Mouse (Mus musculus) adrenal gland, adult 18-20 months (tissue): ENCODE measurements around the gene Nr5a2. TPM values are rescaled to one million over a fixed set of nuclear protein-coding genes. Genes with fewer than 3 reads are reported as not detected.

Experiments used
- DNase-seq, 2 experiments: peaks; one replicate each; pipeline ENCODE4 v3.0.0; 2021 to 2022; ENCODE audit warnings: low spot score in 2 of 2
- total RNA-seq, 2 experiments: library from RNA; stranded (reverse); gene quantifications; 1 replicate in 1 of 2; 2 replicates in 1 of 2; pipeline ENCODE4 v1.2.3; 2021

Nr5a2 gene
- total RNA-seq, 2 experiments from 2014 or later = 1.2 to 1.3 TPM

DNA sequence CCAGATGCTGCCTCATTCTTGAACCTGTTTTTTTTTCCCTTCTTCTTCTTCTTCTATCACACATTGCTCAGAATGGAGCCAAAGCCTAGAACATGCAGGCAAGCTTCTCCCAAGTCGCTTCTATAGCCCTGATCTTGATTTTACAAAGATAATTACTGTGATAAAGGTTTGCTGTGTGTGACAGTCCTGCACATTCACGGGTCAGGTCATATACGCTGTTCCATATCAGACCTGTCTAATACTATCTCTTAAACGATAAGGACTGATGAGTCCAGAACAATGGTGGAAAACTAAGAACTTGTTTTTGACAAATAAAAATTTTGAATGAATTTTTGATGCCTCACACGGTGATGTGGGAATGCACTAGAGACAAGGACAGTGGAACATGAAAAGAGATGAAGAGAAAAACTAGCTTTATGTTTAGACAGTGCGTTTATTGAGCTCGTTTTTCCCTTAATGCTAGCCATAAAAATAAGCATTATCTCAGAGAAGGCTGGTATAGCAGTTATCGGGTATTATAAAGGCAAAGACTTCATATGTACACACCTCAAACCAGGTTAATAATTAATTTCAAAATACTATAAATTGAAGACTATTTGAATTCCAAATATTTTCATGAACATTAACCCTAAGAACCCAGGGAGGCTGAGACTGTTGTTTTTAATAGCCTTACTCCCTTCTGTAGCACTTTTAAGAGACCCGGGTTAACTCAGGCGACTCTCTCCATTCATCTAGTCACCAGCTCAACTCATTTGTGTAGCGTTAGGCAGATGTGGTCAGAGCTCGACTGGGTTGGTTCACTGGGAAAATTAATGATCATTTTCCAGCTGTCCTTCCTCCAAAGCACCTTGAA lies 49.3 kb downstream of the Nr5a2 start:
- DNase-seq = no peak

DNA sequence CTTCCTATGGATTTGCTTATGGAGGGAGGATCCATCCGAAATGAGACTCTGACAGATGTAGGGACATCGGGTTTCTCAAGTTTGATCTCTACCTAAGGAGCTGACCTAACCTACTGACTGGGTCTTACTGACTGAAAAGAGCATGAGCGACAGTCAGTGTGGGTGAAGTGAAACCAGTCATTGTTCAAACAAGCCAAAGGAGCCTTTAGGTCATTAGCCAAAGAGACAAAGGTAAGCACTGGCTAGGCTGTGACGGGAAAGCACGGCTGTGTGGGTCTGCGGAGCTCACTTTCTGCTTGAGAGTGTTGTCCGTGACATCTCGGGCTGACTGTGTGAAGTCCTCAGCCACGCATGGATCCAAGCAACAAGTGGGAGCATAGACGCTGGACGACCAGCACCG lies 50.1 kb downstream of the Nr5a2 start:
- DNase-seq = no peak

DNA sequence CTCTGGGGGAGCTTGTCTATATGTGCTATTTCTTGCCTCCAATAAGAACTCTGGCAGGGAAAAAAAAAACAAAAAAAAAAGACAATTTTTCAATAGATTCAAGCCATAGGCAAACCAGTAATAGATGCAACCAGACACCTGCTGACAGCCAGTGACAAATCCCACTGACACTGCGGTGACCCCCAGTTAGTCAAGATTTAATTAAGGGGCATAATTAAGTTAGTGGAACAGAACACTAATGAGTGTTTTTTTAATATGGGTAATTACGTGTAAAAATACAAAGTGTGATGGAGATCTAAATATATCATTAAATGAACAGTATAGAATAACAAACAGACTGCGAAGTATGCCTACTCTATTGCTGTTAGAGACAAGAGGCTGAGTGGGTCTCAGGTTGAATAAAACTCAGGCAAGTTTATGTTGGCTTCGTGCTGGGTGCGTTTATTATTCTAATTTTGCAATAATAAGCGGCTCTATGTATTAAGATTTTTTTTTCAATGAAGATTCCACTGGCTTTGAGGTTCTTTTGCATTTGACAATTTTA lies 50.7 kb downstream of the Nr5a2 start:
- DNase-seq = no peak

DNA sequence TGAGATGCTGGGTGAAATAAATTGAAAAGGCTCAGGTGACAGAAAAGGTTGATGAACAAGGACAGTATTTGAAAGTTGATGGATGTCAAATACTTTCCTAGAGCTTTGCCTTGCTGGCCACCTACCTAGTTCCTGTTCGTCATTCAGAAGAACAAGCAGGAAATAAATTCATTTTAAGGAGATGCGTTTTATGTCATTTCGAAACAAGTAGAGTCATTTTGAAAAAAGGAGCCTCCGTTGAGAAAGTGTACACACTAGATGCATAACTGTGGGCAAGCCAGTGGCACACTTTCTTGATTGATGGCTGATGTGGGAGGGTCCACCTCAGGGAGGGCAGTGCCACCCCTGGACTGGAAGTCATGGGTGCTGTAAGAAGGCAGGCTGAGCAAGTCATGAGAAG lies 62.1 kb downstream of the Nr5a2 start:
- DNase-seq = no peak

DNA sequence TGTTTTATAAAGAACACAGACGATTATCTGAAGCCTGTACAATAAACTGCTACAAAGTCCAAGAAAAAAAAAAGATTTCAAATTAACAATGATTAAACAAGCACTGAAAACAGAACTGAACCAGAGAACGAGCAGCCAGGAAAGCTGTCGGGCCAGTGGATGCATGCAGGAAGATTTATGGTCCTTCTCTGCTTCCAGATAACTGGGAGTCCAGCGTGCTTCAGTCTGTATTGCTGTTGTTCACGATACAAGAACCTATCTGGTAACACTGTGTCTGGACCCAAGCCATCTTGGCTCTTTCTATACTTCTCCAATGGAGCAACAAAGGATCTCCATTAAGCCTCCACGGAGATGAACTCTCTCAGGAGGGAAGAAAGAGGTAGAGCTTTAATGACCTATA lies 63.9 kb downstream of the Nr5a2 start:
- no peak for DNase-seq

DNA sequence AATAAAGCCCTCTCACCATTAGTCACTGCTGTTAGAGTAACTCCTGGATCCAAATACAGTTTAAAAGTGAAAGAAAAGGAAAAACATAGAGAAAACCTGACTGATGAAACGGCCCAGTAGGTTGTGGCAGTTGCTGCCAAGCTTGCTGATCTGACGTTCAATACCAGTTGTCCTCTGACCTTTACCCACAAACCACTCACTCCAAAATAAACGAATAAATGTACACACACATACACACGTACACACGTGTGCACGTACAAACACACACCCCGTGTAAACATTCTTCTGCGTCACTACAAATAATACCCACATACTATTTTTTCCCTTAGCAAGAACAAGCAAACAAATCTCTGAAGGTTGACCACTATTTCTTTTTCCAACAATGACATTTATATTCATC lies 64.4 kb downstream of the Nr5a2 start:
- DNase-seq = no peak

DNA sequence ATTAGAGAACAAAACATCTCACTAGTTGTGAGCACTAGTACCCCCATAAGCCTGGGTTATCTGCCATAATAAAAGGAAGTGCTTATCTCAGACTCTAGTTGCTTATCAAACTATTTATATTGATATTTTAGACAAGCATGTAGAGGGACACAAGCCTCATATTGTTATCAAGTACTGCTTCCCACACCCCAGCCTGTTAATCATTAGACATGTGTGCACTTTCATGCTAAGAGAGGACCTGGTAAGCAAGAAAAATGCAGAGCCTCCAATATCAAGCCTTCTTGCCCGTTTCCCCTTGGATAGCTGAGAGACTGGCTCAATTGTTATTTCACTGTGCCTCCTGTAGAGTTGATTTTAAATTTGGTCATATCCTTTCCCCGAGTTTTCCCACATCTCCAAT lies 65.5 kb downstream of the Nr5a2 start:
- no peak for DNase-seq

DNA sequence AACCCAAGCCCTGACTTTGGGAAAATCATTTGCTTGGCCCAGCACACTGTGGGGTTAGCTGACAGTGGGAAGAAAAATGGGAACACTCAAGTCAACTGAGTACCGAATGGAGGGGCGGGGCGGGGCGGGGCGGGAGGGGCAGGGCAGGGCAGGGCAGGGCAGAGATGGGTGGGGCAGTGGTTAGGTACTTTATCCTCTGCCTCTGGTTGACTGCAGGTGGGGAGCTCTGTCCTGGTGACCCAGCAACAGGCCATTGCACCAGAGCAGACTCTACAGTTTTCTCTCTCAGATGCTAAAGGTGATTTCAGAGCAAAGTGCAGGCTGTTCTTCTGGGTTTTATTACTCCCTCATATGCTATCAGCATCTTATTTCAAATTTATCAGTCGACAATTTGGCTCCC lies 67.1 kb downstream of the Nr5a2 start:
- DNase-seq = no peak

DNA sequence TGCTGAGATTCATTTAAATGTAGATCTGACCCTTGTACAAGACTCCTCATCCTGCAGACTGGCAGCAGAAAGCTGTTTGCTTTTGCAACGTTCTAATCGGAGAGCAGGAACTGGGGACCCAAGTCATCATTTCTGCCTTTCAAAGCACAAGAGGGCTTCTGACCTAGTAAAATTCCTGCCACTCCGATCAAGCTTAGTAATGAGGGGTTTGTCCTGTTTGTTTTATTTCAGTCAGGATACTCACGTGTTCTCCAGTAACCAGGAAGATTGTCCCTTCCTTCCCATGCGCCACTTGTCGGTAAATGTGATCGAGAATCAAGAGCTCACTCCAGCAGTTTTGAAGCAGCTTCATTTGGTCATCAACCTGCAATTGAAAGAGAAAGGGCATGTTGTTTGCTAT lies 69.8 kb downstream of the Nr5a2 start:
- DNase-seq = no peak

DNA sequence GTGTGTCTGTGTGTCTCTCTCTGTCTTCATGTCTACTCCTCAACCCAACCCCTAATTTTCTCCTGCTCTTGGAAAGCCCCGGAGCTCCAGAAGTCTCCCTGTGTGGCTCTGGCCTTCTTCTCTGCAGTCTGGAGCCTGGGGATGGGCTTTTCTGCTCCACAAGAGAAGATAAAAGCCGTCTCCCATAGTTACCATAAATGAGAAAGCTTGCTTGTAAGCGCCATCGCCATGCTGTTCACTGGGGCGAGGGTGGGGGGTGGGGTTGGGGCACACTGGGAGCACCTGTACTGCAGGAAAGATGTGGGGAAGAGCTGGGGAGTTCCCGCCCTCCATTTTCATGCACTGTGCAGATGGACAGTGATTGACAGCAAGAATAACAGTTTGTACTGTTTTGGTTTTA lies 71.5 kb downstream of the Nr5a2 start:
- no peak for DNase-seq

DNA sequence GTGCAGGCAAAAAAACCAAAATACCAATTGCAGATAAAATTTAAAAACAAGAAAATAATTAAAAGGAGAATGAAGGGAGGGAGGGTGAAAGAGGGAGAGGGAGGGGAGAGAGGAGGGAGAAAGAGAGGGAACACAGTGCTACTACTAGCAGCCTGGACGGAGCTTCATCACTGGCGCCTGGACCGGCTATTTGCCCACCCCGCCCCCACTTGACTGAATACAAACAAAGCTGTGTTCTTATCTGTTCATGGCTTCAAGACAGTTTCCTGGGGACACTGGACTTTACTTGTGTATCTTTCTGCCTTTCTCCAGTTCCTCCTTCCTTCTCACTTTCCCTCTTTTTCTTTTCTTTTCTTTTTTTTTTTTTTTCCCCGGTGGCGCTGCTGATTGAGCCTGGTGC lies 73.6 kb downstream of the Nr5a2 start:
- DNase-seq = no peak

DNA sequence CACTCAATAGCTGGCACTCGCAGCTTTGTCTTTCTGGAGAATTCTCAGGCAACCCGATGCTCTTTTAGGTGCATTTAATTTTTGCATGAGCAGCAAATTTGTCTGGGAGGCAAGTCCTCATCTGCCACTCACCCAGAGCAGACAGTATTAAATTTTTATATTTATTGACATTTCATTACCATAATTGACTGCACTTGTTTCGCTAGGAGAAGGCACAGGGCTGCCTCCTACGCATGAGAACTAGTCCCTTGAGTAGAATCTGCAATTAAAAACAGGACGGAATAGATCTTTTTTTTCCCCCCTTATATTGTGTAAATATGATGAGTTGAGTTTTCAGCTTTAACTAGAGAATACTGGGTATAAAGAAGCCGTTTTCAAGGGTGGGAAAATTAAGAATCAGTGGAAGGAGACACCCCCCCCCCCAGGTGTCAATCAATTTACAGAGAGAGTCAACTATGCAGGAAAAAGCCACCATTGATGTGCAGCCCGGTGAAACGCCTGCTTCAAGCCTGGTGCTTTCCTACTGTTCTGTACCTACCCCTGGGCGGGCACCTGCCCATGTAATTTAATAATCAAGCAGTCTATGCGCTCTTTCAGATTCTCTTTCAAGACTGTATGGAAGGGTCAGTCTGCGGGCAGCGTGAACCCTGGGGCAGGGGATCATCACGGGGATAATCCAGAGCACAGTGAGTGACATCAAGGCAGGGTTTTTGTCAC lies 76.6 kb downstream of the Nr5a2 start:
- no peak for DNase-seq

DNA sequence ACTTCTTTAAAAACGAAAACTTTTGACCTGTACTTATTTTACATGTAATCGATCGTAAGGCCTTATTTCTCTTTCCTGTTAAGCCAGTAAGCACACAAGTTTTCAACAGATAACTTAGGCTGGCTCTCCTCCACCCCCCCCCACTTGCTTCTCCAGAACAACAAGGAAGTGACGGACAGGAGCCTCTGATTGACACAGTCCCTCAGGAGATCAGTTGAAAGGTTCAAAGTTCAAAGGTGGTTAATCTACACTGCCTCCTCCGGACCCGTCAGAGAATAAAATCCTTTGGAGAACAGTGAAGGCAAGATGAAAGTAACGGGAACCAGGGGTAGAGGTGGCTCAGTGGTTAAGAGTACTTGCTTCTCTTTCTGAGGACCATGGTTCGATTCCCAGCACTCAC lies 80.0 kb downstream of the Nr5a2 start:
- no peak for DNase-seq

DNA sequence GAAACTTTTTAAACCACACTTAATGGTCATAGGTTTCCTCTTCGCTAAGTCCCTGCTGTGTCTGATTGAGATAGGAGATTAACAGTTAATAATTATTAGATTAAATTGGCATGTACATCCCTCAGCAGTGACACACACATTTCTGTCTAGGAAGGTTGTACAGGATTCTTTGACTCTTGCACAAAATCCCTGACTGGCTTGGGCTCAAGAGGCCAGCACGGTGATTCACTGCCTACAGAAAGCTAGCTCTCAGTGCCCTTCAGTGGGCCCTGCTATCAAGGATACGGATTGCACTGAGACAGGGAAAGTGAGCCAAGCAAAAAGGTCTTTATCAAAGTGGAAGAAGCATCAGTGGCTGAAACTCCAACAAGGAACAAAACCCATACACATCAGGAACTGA lies 85.2 kb downstream of the Nr5a2 start:
- DNase-seq = peak in 1 of 2 experiments; percentile 19

DNA sequence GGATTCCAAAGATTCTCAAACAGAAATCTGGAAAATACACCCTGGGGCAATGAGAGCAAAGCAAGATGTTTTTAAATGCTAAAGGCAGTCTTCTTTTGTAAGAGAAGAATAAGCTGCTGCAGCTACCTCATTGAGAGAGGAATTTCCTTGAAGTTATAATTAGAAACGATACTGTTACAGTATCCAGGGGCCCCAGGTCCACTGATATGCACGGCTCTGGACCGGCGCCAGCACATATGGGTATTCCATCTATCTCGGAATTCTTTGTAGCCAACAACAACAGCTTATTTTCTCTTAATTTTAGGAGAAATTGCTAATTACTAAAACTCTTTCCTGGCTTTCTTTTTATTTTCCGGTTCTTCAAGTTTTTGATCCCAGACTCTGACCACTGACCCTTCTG lies 91.3 kb downstream of the Nr5a2 start:
- no peak for DNase-seq

DNA sequence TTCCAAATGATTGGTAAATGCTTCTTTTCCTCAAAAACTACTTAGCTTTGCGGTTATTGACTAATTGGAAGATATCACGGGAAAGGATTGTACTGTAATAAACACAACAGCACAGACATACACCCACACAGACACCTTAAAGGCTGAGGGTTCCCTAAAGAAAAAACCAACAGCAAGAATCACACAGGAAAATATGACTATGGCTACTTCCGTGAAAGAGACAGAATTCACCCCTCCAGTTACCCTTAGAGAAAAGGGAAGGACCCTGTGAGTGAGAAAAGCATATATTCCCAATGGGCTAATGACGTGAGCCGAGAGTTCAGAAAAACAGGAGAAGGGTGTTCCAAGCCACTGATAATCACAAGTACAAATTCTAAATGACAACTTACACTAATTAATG lies 92.0 kb downstream of the Nr5a2 start:
- DNase-seq = no peak

DNA sequence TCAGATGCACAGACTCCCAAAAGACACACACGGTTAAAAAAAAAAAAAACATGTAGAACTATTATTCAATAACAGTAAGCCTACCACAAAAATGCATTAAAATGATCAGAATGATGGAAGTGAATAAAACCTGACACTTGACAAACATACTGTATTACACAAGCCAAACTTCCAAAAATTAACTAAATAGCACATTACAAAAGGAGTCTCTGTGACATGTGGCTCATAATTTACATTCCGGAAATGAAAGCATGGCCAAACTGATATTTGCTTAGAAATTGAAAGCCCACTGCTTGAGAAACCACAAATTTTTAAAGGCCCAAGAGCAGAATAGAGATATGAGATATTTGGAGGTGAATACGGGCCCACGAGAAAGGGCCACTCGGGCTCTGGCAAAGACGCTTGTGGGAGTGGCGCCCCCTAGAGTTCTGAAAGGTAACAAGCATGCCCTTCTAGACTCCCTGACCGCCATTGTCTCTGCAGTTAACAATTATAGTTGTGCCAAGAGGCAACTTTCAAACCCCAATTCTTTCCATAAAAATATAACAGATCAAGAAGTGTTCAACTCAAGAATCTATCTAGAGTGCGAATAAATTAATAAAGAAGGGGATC lies 93.7 kb downstream of the Nr5a2 start:
- peak in 1 of 2 experiments; percentile 26 for DNase-seq

DNA sequence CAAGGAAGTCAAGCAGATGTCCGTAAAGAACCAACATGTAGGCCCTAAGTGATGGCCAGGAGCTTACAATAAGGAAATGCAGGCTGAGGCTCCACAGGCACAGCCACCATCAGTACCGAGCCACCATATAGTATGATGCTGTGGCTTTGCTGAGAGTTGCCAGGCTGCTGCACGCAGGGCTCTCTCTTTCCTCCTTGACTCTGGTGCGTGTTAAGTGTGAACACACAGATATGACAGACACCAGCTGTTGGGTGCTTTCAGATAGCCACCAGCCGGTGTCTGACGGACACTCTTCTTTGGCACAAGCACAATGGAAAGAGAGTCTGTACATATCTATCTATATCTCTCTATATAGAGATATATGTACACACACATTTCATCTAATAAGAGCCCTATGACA lies 97.0 kb downstream of the Nr5a2 start:
- no peak for DNase-seq

DNA sequence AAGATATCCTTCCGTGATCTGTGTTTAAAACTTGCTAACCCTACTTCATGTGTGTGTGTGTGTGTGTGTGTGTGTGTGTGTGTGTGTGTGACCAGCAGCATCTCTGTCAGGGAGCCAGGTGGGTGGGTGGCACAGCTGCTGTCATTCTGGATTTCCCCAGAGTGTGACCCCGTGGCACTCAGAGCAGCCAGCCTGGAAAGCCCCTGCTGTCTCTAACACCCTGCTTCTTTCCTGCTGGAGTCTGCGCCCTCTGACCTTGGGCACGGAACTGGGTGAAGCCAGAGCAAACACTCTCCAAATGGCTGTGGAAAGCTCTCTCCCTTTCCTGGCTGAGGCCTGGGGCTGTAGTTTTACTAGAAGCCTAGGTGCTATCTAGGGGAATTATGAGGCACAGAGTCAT lies 100.8 kb downstream of the Nr5a2 start:
- no peak for DNase-seq

DNA sequence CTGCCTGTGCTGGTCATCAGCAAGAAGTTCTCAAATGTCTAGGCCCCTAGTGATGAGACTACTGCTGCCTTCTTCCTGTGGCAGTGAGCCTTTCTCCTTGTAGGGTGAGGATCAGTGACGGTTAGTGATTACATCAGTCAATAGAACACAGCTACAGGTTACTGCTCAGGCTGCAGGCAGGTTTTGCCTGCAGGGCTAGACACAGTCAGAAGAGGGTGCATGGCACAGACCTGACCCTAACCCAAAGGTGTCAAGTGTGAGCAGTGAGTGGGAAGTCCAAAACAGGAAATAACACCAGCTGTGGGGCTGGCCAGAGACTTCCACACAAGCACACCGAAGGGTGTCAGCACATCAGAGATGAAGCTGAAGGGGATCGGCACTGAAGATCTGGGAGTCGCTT lies 101.5 kb downstream of the Nr5a2 start:
- DNase-seq = no peak

DNA sequence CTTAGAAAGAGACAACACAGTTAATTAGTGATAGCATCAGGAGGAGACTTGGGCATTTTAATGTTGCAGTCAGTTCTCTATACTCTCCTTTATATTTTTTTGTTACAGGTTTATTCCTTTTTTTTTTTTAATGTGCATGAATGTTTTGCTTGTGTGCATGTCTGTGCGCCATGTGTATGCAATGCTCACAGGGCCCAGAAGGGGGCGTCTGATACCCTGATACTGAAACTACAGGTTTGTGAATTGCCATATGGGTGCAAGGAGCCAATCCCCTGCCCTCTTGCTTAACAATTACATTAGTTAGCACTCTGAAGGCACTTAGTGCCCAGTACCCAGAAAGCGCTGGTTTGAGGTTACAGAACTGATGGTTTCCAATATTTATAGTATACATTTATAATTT lies 104.1 kb downstream of the Nr5a2 start:
- peak in 1 of 2 experiments; percentile 17 for DNase-seq

DNA sequence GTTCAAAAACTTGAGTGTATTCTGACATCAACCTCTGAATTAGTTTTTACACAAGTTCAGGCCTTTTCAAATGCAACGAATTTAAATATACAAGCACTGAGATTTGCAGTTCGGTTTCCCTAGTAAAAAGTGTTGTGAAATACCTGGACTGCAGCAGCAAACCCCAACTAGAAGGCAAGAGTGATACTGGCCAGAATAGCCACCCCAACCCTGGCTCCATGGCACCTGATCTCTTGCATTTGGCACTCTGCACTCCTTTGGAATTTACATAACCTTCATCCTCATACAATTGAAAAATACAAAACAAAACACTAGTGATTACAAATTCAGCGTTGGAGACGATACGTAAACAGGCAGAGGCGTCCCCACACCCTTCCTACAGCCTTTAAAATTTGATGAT lies 111.5 kb downstream of the Nr5a2 start:
- no peak for DNase-seq
